In the genomic region with DNA sequence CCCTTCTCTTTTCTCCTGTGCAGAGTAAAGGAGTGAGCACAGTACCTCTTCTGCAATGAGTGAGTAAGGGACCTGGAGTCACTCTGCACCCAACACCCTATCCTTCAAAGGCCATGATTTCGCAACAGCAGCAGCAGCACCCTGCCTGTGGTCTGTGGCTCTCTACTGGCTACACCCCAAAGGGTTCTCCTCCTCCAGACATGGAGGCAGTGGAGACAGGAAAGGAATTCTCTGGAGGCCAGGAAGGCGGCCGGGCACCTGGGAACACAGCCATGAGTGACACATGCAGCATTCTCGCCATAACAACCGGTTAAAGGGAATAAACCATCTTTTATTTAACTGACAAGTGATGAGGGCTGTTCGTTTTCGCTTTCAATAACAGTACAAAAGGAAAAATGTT, we compare ENCODE assay signal across 12 mouse cellular contexts.
DNase-seq lines count a peak whose midpoint lies in the region; ATAC-seq lines count a peak whose summit lies in the region.
"Had no signal": no experiment of that assay in that cellular context is flagged by ENCODE, and none has a peak within 500 bp of the region (broad histone marks: within the 10 kb centered on the region; RNA-seq: fewer than 3 reads in every experiment).

No protein-coding gene starts in this region.

- no peak for ATAC-seq in monocyte, adult 5-6 weeks (replicated peaks; ENCODE audit: insufficient number of reproducible peaks, low FRiP score, low TSS enrichment, poor library complexity, severe bottlenecking)

- DNase-seq in adrenal gland, postnatal 14 days: peak; percentile 18
- no peak for DNase-seq in adrenal gland, adult 8-10 months
- DNase-seq in left cerebral cortex, postnatal 4 days: peak; percentile 42
- DNase-seq in left cerebral cortex, adult 18-20 months (ENCODE audit: low spot score in 2 of 2): no peak
- peak; percentile 29 to 34 for DNase-seq in cerebellum, postnatal 14 days
- DNase-seq in lung, postnatal 25 days (ENCODE audit: low spot score): peak; percentile 5
- no peak for DNase-seq in frontal cortex, postnatal 36 days (ENCODE audit: low spot score in 2 of 2)
- DNase-seq: B cell, adult 2 months; kidney, adult 18-20 months; liver, embryonic 13.5 days; thymus, adult 2 months had no signal

- intact Hi-C loops in left cerebral cortex, postnatal 4 days (cut with DNase I): no loop called here

Comparison
In these comparisons a context has a peak if more than half of its experiments do, and no peak if none do; other contexts are left out.
1. DNase-seq: peak in adrenal gland, postnatal 14 days (single experiment), left cerebral cortex, postnatal 4 days (single experiment), cerebellum, postnatal 14 days (2 of 2) and lung, postnatal 25 days (single experiment); none in adrenal gland, adult 8-10 months (single experiment), left cerebral cortex, adult 18-20 months (0 of 2) and frontal cortex, postnatal 36 days (0 of 2).